Mouse (Mus musculus) thymus, adult 18-20 months (tissue): Measurements from ENCODE around the gene Tpm1.

Experiments
- DNase-seq, 2 experiments: peaks; one replicate each; pipeline ENCODE4 v3.0.0; 2022; ENCODE audit warnings: mixed read lengths in 2 of 2

The Tpm1 gene

DNA sequence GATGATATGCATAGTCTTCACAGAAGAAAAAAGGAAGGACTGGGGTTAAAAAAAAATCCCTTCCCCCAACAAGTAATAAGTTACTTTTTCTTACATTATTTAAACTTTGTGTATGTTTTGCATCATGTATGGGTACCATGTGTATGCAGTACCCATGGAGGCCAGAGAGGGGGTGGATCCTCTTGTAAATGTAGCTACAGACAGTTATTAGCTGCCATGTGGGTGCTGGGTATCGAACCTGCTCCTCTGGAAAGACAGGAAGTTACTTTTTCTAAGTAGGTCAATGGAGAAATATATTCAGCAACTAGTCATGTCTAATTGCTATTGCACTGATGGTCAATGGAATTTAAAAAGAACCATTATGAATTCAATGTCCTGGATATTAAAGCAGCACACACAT, 70.7 kb downstream of the Tpm1 start:
- DNase-seq, result no peak

DNA sequence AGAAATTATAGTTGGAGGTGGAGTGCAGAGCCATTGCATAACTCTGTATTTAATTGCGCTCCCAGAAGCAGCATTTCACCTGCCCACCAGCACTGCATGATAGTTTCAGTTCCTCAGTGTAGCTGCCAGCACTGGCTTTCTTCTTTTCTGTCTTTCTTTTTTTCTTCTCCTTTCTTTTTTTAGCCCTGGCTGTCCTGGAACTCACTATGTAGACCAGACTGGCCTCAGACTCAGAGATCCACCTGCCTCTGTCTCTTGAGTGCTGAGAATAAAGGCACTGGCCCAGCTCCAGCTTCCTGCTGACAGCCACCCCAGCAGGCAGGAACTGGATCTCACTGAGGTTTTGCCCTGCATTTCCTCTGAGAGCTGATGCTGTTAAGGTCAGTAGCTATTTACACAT, 71.2 kb downstream of the Tpm1 start:
- no peak for DNase-seq

DNA sequence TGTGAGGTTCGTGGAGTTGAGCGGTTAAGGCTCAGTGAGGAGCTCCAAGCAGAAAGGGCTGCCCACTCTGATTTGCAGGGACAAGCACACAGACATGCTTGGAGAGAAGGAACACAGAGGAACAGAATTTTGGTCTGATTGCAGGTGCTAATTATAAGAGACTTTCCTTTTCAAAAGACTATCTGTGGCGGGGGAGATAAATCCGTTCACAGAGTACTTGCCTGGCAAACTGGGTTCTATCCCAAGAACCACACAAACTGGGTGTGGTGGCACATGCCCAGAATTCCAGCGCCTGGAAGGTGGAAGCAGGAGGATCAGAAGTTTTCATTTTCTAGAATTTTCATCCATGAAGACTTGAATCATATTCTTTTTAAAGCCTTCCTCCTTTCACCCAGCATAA, 72.1 kb downstream of the Tpm1 start:
- DNase-seq, result no peak

DNA sequence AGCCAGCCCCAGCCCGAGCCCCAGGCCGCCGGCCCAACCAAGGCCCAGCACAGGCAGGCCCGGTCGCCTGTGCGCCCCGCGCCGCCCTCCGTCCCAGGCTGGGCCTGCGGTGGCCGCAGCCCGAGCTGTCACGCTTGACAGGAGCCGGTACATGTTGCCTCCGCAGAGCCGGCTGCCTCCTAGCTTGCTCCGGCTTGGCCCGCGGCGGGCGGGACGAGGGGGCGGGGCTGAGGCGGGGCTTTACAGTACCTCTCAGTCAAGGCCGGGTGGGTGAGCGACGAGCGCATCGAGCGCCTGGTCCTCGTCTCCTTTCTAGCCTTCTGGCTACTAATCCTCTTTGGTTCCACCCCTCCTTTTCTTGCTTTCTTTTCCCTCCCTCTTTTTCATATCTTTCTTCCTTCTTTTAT, 74.0 kb downstream of the Tpm1 start, which contains the start of gene Lactb:
Gene Lactb (minus strand): TSS at position 246 of the 407 bp plus-strand sequence.
- DNase-seq, result peak; percentile 90 to 91

DNA sequence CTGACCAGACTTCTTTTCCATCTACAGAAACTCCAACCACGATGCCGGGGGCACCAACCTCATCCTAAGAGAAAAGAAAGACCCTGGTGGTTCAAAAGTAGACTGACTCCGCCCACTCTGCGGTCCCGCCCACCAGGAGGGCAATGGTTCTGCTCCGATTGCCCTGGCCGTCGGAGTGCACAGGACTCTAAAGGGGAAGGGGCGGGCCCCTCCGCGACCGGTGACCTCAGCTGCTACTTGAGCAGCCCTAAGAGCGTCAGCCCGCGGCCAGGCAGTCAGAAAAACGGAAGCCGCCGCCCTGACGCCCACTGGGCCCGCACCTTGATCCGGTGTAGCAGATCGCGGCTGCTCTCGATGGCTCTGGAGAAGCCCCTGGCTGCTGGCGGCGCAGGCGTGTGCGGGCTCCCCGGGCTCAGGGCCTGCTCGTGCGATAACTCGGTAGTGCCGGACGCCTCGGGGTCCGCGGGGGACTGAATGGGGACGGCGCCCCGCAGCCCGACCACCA, 74.4 kb downstream of the Tpm1 start:
- peak; percentile 66 to 73 for DNase-seq
